Mouse (Mus musculus) intestine, embryonic 15.5 days (tissue): ENCODE data around the gene Kcnk2. TPM values are rescaled to one million over a fixed set of nuclear protein-coding genes. Genes with fewer than 3 reads are reported as not detected.

Source experiments
- ATAC-seq: fragments of 200-750 bp; cut with Nextera tagmentation; 2 replicates; pipeline ENCODE4 v1.8.0; 2017; ENCODE audit warnings: moderate TSS enrichment, moderate library complexity
- H3K27ac ChIP-seq: fragments of 300-500 bp; sonication (generic); 2 replicates; pipeline ENCODE4 v1.5.1; 2015; ENCODE audit warnings: mild to moderate bottlenecking, inconsistent platforms
- H3K27me3 ChIP-seq: fragments of 300-500 bp; sonication (generic); replicated peaks from 2 replicates; pipeline ENCODE4 v1.6.1; 2015; ENCODE audit warnings: inconsistent platforms
- H3K36me3 ChIP-seq: fragments of 300-500 bp; sonication (generic); 2 replicates; pipeline ENCODE4 v1.6.1; 2015; ENCODE audit warnings: inconsistent platforms
- H3K4me1 ChIP-seq: fragments of 300-500 bp; sonication (generic); replicated peaks from 2 replicates; pipeline ENCODE4 v1.6.1; 2015; ENCODE audit warnings: inconsistent platforms
- H3K4me2 ChIP-seq: fragments of 300-500 bp; sonication (generic); replicated peaks from 2 replicates; pipeline ENCODE4 v1.6.1; 2015; ENCODE audit warnings: mild to moderate bottlenecking, inconsistent platforms
- H3K4me3 ChIP-seq: fragments of 300-500 bp; sonication (generic); replicated peaks from 2 replicates; pipeline ENCODE4 v1.5.1; 2015; ENCODE audit warnings: inconsistent platforms
- H3K9ac ChIP-seq: fragments of 300-500 bp; sonication (generic); 2 replicates; pipeline ENCODE4 v1.6.1; 2015; ENCODE audit warnings: inconsistent platforms
- H3K9me3 ChIP-seq: fragments of 300-500 bp; sonication (generic); 2 replicates; pipeline ENCODE4 v1.6.1; 2016; ENCODE audit warnings: inconsistent platforms
- WGBS: fragments of 180-500 bp; shearing (Covaris S2); methylation state at CpG from one replicate; pipeline ENCODE4 v1.1.7; 2015; 5-methylcytosine and 5-hydroxymethylcytosine counted together
- polyA plus RNA-seq: library from polyadenylated mRNA; unstranded; fragments of >200 nt; fragmentation: Nextera tagmentation; extraction: Ambion mirVana; gene quantifications from 2 replicates; pipeline ENCODE4 v1.2.1, GENCODE M21; 2015

Kcnk2 gene
- polyA plus RNA-seq, 1 experiment from 2014 or later: 3.3 TPM

DNA sequence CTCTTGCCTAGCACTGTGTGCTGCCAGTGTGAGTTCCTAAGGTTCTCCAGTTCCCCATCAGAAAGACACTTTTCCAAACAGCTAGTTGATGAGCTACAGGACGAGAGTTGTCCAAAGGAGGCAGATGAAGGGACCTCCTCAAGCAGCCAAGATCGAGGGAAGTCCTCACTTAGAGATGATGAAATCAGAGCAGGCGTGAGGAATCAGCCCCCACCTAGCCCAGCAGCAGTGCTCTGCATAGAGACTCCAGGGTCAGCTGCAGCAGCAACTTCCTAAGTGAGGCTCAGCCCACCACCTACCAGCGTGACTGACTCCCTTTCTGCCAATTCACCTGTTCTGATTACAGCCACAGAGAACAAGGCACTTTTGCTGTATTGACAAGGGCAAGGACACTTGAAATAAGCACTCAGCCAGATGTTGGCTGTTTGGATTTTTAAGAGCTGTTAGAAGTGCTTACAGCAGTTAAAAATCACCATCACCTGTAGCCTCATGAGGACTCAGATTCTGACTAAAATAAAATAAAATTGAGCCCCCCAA is 60.6 kb downstream of the Kcnk2 start:
- WGBS: 27% methylated on average over 4 of the region's 4 CpGs
- Histone ChIP-seq H3K4me1 (peaks cover 7% of the 10 kb centered on the region), H3K27ac (no peak overlapping the region), H3K27me3 (peaks cover 17% of the 10 kb centered on the region), H3K36me3 (no peaks in the 10 kb centered on the region), H3K4me2 (no peak overlapping the region), H3K9me3 (no peaks in the 10 kb centered on the region), H3K4me3 (no peak overlapping the region), H3K9ac (no peak overlapping the region)
- ATAC-seq: no peak

DNA sequence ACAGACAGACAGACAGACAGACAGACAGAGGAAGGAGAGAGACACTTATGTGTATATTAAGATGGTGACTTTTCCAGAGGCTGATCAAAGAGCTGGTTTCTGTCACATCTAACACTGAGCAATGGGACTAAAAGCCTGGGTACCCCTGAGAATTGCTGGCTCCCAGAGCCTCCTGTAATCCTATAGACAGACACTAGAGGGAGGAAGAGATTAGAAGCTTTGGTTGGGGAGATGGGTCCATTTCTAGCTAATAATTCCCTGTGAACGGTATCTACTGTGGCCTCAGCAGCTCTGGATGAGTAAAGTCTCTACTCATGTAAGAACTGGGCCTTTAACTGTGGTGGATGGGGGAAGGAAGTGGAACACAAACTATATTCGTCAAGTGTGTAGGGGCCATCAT is 86.2 kb downstream of the Kcnk2 start:
- Histone ChIP-seq H3K27me3 (no peaks in the 10 kb centered on the region), H3K9ac (no peak overlapping the region), H3K4me1 (no peaks in the 10 kb centered on the region), H3K36me3 (no peaks in the 10 kb centered on the region), H3K9me3 (no peaks in the 10 kb centered on the region), H3K4me3 (no peak overlapping the region), H3K4me2 (no peak overlapping the region), H3K27ac (no peak overlapping the region)
- 61% methylated on average over 2 of the region's 2 CpGs for WGBS
- ATAC-seq: no peak

DNA sequence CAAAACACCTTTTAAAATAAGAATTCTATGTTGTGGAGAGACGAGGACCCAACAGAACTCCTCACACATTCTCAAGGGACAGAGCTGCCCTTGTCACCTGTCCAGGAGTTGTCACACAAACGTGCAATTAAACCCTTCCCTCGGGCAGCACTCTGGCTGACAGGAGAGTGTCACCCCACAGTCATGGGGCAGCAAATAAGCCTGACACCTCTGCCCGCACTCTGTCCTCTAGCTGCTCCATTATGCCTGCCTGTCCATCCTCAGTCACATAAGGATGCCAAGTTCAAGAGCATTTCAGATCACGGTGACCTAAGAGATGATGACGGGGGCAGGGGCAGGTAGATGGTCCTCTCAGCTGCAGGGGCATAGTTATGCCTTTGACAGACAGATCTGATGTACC is 87.6 kb downstream of the Kcnk2 start:
- H3K4me3 ChIP-seq: no peak overlapping the region
- no peak for ATAC-seq
- WGBS: 75% methylated on average over 6 of the region's 6 CpGs

DNA sequence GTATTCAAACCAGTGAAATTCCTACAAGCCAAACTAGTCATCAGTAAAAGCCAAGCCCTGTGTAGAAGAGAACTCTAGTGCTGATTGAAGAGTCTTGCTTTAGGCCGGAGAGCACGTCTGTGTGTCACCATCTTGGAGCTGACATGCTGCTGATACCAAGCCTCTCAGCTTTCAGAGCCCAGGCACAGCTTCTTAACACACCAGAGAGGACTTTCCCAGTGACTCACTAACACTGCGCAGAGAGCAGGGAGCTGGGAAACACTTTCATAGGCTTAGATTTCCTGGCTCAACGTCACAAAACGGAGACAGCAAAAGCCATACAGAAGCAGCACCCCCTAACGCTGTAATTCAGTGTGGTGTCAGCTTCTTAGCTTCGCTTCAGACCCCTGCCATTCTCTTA is 88.3 kb downstream of the Kcnk2 start:
- Histone ChIP-seq H3K36me3 (no peaks in the 10 kb centered on the region), H3K9ac (no peak overlapping the region), H3K27me3 (no peaks in the 10 kb centered on the region), H3K27ac (no peak overlapping the region), H3K4me1 (no peaks in the 10 kb centered on the region), H3K4me2 (no peak overlapping the region), H3K9me3 (no peaks in the 10 kb centered on the region), H3K4me3 (no peak overlapping the region)
- 77% methylated on average over 7 of the region's 7 CpGs for WGBS
- no peak for ATAC-seq

More for the DNA sequence above, 87.6 kb downstream of the Kcnk2 start:
- H3K9ac ChIP-seq: no peak overlapping the region
- H3K27me3 ChIP-seq: no peaks in the 10 kb centered on the region
- H3K4me1 ChIP-seq: no peaks in the 10 kb centered on the region
- H3K36me3 ChIP-seq: no peaks in the 10 kb centered on the region
- no peak overlapping the region for H3K27ac ChIP-seq
- no peak overlapping the region for H3K4me2 ChIP-seq
- no peaks in the 10 kb centered on the region for H3K9me3 ChIP-seq

DNA sequence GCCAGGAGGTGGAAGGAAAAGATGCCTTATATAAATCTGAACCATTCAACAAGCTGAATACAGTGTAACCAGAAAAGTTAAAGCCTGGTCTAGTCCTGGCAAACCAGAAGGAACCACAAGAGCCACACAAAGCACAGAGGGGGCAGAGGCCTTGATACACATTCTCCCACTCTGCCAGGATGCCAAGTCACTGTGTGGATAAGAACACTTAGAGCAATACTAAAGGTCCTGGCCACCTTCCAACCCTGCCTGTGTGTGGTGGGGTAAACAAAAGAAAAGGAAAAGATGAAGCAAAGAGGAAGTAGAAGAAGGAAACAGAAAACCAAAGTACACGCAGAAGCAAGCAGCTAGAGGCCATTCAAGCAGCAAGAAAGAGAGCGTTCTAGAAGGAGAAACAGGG is 91.9 kb downstream of the Kcnk2 start:
- no peak overlapping the region for H3K27ac ChIP-seq
- H3K27me3 ChIP-seq: no peaks in the 10 kb centered on the region
- ATAC-seq: no peak
- no peaks in the 10 kb centered on the region for H3K4me1 ChIP-seq
- H3K4me3 ChIP-seq: no peak overlapping the region
- H3K4me2 ChIP-seq: no peak overlapping the region
- H3K9ac ChIP-seq: no peak overlapping the region
- 58% methylated on average over 2 of the region's 2 CpGs for WGBS
- no peaks in the 10 kb centered on the region for H3K9me3 ChIP-seq
- no peaks in the 10 kb centered on the region for H3K36me3 ChIP-seq

DNA sequence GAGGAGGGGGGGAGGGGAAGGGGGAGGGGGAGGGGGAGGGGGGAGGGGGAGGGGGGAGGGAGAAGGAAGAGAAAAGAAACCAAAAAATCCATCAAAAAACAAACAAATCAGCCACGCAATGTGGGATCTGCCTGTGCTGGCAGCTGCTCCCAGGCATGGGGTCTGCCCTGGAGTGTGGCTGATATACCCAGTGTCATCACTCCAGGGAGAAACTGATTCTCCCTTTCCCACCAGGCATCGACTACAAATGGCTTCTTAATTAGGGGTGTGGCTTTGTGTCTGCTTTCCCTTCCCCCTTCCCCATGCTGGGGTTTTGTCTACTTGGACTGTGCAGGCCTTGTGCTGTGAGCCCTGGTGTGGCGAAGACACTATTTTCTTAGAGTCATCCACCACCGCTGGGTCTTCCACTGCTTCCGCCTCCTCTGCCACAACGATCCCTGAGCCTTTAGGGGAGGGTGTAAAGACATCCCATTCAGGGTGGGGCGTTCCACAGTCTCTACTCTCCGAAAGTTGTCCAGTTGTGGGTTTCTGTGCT is 97.0 kb downstream of the Kcnk2 start:
- Histone ChIP-seq H3K27ac (no peak overlapping the region), H3K36me3 (no peaks in the 10 kb centered on the region), H3K9me3 (no peaks in the 10 kb centered on the region), H3K4me2 (no peak overlapping the region), H3K9ac (no peak overlapping the region), H3K4me3 (no peak overlapping the region), H3K27me3 (no peaks in the 10 kb centered on the region), H3K4me1 (no peaks in the 10 kb centered on the region)
- ATAC-seq: no peak
- 82% methylated on average over 8 of the region's 8 CpGs for WGBS

DNA sequence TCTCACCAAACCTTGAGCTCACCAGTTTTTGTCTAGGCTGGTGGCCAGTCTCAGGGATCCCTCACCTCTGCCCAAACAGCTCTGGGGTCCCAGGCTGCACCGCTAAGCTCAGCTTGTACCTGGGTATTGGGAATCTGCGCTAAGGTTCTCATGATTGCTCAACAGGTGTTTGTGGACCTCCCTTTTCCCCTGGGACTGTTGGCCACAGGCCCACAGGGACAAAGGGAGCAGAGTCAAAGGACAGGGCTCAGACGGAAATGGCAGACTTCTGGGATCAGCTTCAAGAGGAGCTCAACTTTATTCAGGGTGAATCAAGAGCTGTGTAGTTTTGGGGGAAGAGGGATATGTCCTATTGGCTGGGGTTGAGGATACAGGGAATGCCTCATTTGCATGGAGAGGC is 99.1 kb downstream of the Kcnk2 start:
- no peaks in the 10 kb centered on the region for H3K27me3 ChIP-seq
- WGBS: 92% methylated on average over 3 of the region's 3 CpGs
- no peak overlapping the region for H3K4me2 ChIP-seq
- H3K9me3 ChIP-seq: no peaks in the 10 kb centered on the region
- no peaks in the 10 kb centered on the region for H3K4me1 ChIP-seq
- no peak overlapping the region for H3K4me3 ChIP-seq
- no peak for ATAC-seq
- no peak overlapping the region for H3K27ac ChIP-seq
- H3K9ac ChIP-seq: no peak overlapping the region
- no peaks in the 10 kb centered on the region for H3K36me3 ChIP-seq

DNA sequence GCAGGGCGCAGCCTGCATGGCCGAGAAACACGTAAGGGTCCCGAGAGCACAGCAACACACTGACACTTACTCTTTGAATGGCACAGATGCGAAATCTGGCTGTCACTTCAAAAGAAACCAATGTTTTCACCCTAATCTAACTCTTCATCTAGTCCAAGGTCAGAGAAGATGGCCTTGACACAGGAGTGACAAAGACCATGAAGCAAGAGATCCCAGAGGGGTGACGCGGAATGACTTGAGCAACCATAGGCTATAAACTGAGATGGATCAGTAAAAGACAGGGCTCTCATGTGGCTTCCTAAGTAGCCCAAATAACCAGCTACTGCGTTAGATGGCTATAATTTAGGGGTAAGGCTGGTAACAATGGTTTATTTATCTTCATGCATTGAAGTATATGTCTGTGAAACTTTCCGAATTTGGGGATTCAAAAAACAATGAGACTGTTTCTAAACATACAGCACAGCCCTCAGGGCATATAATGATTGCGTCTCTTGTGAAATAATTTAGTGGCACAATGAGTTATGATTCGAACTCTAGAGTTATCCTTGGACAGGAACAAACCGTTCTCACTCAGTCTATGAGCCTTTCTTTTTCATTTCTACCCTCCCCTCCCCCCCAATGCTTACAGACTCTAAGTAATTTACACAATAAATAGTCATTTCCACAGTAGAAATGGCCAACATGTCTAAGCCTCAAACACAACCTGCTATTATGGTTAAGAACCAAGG is 108.2 kb downstream of the Kcnk2 start:
- 80% methylated on average over 12 of the region's 12 CpGs for WGBS
- Histone ChIP-seq H3K27me3 (no peaks in the 10 kb centered on the region), H3K36me3 (no peaks in the 10 kb centered on the region), H3K9me3 (no peaks in the 10 kb centered on the region), H3K4me3 (no peak overlapping the region), H3K9ac (no peak overlapping the region), H3K4me2 (no peak overlapping the region), H3K27ac (no peak overlapping the region), H3K4me1 (no peaks in the 10 kb centered on the region)
- ATAC-seq: no peak

DNA sequence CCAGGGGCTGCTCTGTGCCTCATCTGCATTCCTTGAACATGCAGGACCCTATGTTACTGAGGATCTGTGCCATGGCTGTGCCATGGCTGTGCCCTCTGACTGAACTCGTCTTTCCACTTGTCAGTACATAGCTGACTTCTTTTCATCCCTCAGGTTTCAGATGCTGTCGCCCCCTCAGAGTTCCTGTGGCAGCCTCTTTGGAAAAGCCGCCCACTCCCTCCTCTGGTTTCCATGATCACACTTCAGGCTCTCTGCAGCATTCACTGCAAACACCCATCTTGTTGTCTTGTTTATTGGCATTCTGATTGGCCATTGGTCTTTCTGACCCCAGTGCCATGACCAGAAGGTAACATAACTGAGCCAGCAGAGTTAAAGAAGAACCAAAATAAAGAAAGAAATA is 111.2 kb downstream of the Kcnk2 start:
- Histone ChIP-seq H3K36me3 (no peaks in the 10 kb centered on the region), H3K4me3 (no peak overlapping the region), H3K27me3 (no peaks in the 10 kb centered on the region), H3K4me1 (no peaks in the 10 kb centered on the region), H3K4me2 (no peak overlapping the region), H3K9me3 (no peaks in the 10 kb centered on the region), H3K9ac (no peak overlapping the region), H3K27ac (no peak overlapping the region)
- WGBS: 69% methylated on average over 3 of the region's 3 CpGs
- no peak for ATAC-seq

DNA sequence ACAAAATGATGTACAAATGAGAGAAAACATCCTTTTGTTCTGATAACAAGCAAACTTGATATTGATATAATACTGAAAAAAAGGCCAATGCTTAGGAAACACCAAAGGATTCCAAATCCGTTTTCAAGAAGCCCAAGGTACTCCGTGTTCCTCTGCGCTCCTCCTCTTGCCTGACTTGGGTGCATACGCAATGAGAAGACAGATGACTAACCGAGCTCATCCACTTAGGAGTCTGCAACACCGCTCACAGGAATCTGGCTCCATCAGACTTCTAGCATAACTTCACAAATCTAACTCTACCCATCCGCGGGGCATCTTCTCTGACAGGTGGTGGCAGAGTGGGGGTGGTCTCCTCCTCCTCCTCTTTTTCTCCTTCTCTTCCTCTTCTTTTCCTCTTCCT is 113.1 kb downstream of the Kcnk2 start:
- Histone ChIP-seq H3K4me1 (no peaks in the 10 kb centered on the region), H3K27ac (no peak overlapping the region), H3K9me3 (no peaks in the 10 kb centered on the region), H3K4me3 (no peak overlapping the region), H3K27me3 (no peaks in the 10 kb centered on the region), H3K36me3 (no peaks in the 10 kb centered on the region), H3K4me2 (no peak overlapping the region), H3K9ac (no peak overlapping the region)
- WGBS: 84% methylated on average over 8 of the region's 8 CpGs
- ATAC-seq: no peak

DNA sequence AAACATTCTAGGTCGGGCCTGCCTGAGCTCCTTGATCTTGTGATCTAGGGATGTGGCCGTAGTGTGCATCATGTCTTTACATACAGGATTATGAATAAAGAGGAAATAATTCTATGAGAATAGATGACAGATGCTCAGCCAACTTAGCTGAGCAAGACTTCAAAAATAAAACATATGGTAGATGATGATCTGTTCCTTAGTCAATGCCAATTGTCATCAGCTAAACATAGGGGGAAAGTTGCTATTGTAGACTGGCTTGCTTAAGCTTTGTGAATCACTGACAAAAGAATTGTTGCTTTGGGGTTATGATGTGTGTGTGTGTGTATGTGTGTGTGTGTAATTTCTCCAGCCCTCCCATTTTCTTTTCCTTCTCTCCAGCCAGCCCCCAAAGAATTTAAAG is 129.8 kb downstream of the Kcnk2 start:
- no peak for ATAC-seq
- 89% methylated on average over 2 of the region's 2 CpGs for WGBS
- H3K36me3 ChIP-seq: no peaks in the 10 kb centered on the region

DNA sequence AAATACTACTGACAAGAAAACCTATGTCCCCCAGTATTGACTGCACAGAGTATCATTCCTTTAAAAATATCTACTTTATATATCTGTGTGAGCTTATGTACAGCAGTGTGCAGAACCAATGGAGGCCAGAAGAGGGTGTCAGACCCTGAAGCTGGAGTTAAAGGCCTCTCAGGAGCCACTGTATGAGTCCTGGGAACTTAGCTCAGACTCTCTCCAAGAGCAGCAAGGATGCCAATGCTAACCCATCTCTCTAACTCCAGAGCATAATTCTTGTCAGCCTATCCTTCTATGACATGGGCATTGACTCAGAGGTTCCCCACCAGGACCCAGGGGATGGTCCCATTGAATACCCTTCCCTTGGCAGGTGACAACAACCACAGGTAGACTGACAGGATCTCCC is 148.4 kb downstream of the Kcnk2 start:
- Histone ChIP-seq H3K36me3 (no peaks in the 10 kb centered on the region), H3K4me1 (no peaks in the 10 kb centered on the region), H3K27me3 (no peaks in the 10 kb centered on the region), H3K9me3 (no peaks in the 10 kb centered on the region), H3K4me2 (no peak overlapping the region), H3K4me3 (no peak overlapping the region), H3K9ac (no peak overlapping the region), H3K27ac (no peak overlapping the region)
- ATAC-seq: no peak

More for the DNA sequence above, 129.8 kb downstream of the Kcnk2 start:
- Histone ChIP-seq H3K9me3 (no peaks in the 10 kb centered on the region), H3K4me1 (no peaks in the 10 kb centered on the region), H3K4me3 (no peak overlapping the region), H3K4me2 (no peak overlapping the region), H3K9ac (no peak overlapping the region), H3K27me3 (no peaks in the 10 kb centered on the region), H3K27ac (no peak overlapping the region)

DNA sequence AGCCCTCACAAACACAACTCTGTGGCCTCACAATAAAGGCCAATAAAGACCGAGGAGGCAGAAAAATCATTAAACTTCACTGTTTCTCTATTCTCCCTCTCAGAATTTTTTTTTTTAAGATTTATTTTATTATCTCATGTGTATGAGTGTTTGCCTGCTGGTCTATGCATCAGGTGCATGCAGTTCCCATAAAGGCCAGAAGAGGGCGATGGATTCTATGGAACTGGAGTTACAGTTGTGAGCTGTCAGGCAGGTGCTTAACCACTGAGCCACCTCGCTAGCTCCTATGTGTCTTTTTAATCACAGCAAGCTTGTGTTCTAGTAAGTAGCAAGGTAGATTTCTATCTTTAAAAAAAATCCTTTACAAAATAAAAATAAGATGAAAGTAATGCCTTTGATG is 148.9 kb downstream of the Kcnk2 start:
- no peaks in the 10 kb centered on the region for H3K36me3 ChIP-seq
- H3K9ac ChIP-seq: no peak overlapping the region
- H3K9me3 ChIP-seq: no peaks in the 10 kb centered on the region
- H3K4me3 ChIP-seq: no peak overlapping the region
- H3K4me2 ChIP-seq: no peak overlapping the region
- H3K27ac ChIP-seq: no peak overlapping the region
- no peaks in the 10 kb centered on the region for H3K27me3 ChIP-seq
- WGBS: 64% methylated on average over 3 of the region's 3 CpGs
- ATAC-seq: no peak
- no peaks in the 10 kb centered on the region for H3K4me1 ChIP-seq
